Mouse (Mus musculus): ENCODE results near the gene Wnt4. TPM values are rescaled to one million over a fixed set of nuclear protein-coding genes. Genes with fewer than 3 reads are reported as not detected.

The Wnt4 gene
- polyA plus RNA-seq, 1 experiment from 2014 or later = 6.9 TPM

DNA sequence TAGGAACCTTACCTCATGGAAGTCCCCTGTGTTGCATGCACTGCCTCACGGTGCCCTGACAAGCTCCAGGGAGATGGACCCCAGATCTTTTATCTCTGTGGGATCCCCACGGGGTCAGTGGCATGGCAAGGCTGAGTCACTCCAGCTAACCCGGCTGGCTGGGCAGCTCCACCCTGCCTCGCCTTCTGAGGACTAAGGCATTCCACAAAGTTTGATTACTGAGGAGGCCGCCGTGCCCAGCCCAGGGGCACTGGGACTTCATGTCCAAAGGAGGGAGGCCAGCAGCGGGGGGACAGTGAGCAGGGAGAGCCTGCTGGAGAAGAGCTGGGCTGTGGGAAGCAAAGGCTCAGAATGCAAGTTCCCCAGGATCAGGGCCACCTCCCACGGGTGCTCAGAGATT, 21.7 kb upstream of the Wnt4 start:
- peaks cover 2% of the 10 kb centered on the region; the same call in 1 of the 2 replicates for H3K9me3 ChIP-seq
- no peaks in the 10 kb centered on the region for H3K36me3 ChIP-seq
- H3K4me1 ChIP-seq (replicated peaks) = peaks cover 1% of the 10 kb centered on the region; the same call in 1 of the 2 replicates
- no peak overlapping the region for H3K4me3 ChIP-seq (replicated peaks)
- WGBS = 77% methylated on average over 8 of the region's 8 CpGs
- no peaks in the 10 kb centered on the region for H3K27me3 ChIP-seq
- no peak overlapping the region for H3K27ac ChIP-seq
- no peak overlapping the region for H3K9ac ChIP-seq (replicated peaks)
- H3K4me2 ChIP-seq = no peak overlapping the region
- ATAC-seq (ENCODE audit: insufficient number of reproducible peaks, insufficient read depth, low FRiP score, low TSS enrichment, low read depth) = no peak

DNA sequence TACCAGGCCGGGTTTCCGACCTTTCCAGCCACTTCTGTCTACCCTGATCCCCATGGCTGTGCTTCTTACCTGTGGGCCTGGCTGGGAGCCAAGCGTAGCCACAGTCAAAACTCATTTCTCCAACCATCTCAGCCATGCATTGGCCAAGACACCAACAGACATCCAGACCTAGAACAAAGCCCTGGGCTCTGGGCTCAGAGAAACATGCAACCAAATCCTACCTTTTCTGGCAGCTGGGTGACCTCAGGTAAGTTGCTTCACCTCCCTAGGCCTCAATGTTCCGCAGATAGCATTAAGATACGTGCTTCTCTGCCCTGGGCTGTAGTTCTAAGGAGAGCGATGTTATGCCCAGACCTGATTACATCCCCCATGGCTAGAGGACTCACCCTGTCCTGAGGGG, 15.5 kb upstream of the Wnt4 start:
- H3K9ac ChIP-seq (replicated peaks) = no peak overlapping the region

GRCm38 (mm10) chr4:137264066-137264465, 13.2 kb upstream of the Wnt4 start:
- H3K4me2 ChIP-seq = no peak overlapping the region
- no peak overlapping the region for H3K4me3 ChIP-seq (replicated peaks)
- H3K36me3 ChIP-seq = no peaks in the 10 kb centered on the region
- no peak overlapping the region for H3K27ac ChIP-seq
- H3K9me3 ChIP-seq = no peaks in the 10 kb centered on the region
- no peak for ATAC-seq (ENCODE audit: insufficient number of reproducible peaks, insufficient read depth, low FRiP score, low TSS enrichment, low read depth)
- peaks cover 16% of the 10 kb centered on the region for H3K4me1 ChIP-seq (replicated peaks)
- H3K9ac ChIP-seq (replicated peaks) = no peak overlapping the region
- 0 out of 2 replicates have a peak, but pooled peaks cover 8% of the 10 kb centered on the region for H3K27me3 ChIP-seq
- 82% methylated on average over 13 of the region's 13 CpGs for WGBS

More for the DNA sequence above, 15.5 kb upstream of the Wnt4 start:
- H3K27ac ChIP-seq = no peak overlapping the region
- H3K36me3 ChIP-seq = no peaks in the 10 kb centered on the region
- no peaks in the 10 kb centered on the region for H3K9me3 ChIP-seq
- H3K4me2 ChIP-seq = no peak overlapping the region
- peaks cover 16% of the 10 kb centered on the region for H3K4me1 ChIP-seq (replicated peaks)
- no peak overlapping the region for H3K4me3 ChIP-seq (replicated peaks)
- no peak for ATAC-seq (ENCODE audit: insufficient number of reproducible peaks, insufficient read depth, low FRiP score, low TSS enrichment, low read depth)
- no peaks in the 10 kb centered on the region for H3K27me3 ChIP-seq
- WGBS = 86% methylated on average over 6 of the region's 6 CpGs

DNA sequence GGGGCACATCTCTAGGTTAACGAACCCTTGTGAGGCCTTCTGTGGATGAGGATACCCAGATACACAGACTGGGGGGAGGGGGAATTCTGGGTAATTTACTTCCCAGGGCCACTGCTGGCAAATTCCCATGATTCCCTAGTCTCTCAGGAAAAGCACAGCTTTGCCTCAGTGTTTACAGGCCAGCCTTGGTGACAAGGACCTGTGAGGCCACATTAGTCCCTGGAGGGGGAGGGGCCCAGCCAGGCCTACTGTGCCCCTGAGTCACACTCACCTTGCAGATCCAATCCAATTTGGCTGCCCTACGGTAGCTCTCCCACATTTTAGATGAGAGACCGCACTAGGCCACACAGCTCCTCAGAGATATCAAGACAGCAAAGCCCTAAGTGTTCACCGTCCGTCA, 12.2 kb upstream of the Wnt4 start:
- H3K9me3 ChIP-seq = no peaks in the 10 kb centered on the region

GRCm38 (mm10) chr4:137268541-137268940, 8.7 kb upstream of the Wnt4 start:
- 79% methylated on average over 8 of the region's 8 CpGs for WGBS
- no peak for ATAC-seq (ENCODE audit: insufficient number of reproducible peaks, insufficient read depth, low FRiP score, low TSS enrichment, low read depth)
- peaks cover 12% of the 10 kb centered on the region; the same call in 1 of the 2 replicates for H3K27me3 ChIP-seq

More for the DNA sequence above, 12.2 kb upstream of the Wnt4 start:
- no peaks in the 10 kb centered on the region for H3K36me3 ChIP-seq
- H3K4me2 ChIP-seq = no peak overlapping the region
- ATAC-seq (ENCODE audit: insufficient number of reproducible peaks, insufficient read depth, low FRiP score, low TSS enrichment, low read depth) = no peak
- 77% methylated on average over 5 of the region's 5 CpGs for WGBS
- 0 out of 2 replicates have a peak, but pooled peaks cover 8% of the 10 kb centered on the region for H3K27me3 ChIP-seq
- peaks cover 16% of the 10 kb centered on the region for H3K4me1 ChIP-seq (replicated peaks)
- H3K9ac ChIP-seq (replicated peaks) = no peak overlapping the region
- no peak overlapping the region for H3K27ac ChIP-seq
- no peak overlapping the region for H3K4me3 ChIP-seq (replicated peaks)

GRCm38 (mm10) chr4:137271856-137272255, 5.4 kb upstream of the Wnt4 start:
- Histone ChIP-seq H3K4me3 (replicated peaks) (no peak overlapping the region), H3K4me1 (replicated peaks) (no peaks in the 10 kb centered on the region; the same call in 1 of the 2 replicates), H3K27me3 (peaks cover 44% of the 10 kb centered on the region), H3K36me3 (no peaks in the 10 kb centered on the region), H3K4me2 (no peak overlapping the region), H3K9ac (replicated peaks) (no peak overlapping the region), H3K27ac (no peak overlapping the region), H3K9me3 (no peaks in the 10 kb centered on the region)
- no peak for ATAC-seq (ENCODE audit: insufficient number of reproducible peaks, insufficient read depth, low FRiP score, low TSS enrichment, low read depth)
- WGBS = 81% methylated on average over 8 of the region's 8 CpGs

More at GRCm38 (mm10) chr4:137268541-137268940, 8.7 kb upstream of the Wnt4 start:
- peaks cover 16% of the 10 kb centered on the region for H3K4me1 ChIP-seq (replicated peaks)
- no peaks in the 10 kb centered on the region for H3K36me3 ChIP-seq
- no peak overlapping the region for H3K9ac ChIP-seq (replicated peaks)
- no peaks in the 10 kb centered on the region for H3K9me3 ChIP-seq
- H3K4me3 ChIP-seq (replicated peaks) = no peak overlapping the region
- H3K27ac ChIP-seq = no peak overlapping the region
- no peak overlapping the region for H3K4me2 ChIP-seq

GRCm38 (mm10) chr4:137274304-137274703, 3.0 kb upstream of the Wnt4 start:
- peaks cover 59% of the 10 kb centered on the region for H3K27me3 ChIP-seq
- ATAC-seq (ENCODE audit: insufficient number of reproducible peaks, insufficient read depth, low FRiP score, low TSS enrichment, low read depth) = no peak
- H3K27ac ChIP-seq = no peak overlapping the region

DNA sequence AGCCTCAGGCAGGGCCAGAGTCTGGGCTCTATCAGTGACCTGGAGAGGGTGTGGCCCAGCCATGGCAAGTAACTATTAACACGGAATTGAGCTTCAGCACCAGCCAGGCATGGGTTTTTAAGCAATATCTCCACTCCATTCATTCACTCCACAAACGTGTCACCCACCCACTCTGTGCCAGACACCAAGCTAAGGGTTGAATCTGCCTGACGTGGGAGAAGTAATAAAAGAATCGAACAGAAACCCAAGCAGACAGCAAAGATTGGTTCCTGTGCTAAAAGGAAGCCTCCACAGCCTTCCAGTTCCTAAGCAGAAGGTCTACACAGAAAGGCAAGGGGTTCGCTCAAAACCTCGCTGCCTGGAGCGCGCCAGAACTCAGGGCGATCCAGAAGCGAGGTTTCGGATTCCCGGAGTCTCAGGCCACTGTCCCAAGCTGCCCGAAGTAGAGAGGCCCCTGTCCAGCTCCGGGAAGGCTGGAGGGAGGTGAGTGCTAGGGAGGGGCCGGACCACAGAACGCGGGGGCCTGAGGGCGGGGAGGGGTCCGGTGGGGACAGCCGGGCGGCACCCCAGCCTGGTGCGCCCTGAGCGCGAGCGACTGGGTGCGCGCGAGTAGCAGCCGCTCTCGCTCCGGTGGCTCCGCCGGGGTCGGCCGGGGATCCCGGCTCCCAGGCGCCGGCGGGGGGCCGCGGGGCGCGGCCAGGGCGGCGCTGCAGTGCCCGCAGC, 685 bp upstream of the Wnt4 start:
- no peaks in the 10 kb centered on the region for H3K9me3 ChIP-seq
- peaks cover 82% of the 10 kb centered on the region for H3K27me3 ChIP-seq
- H3K9ac ChIP-seq (replicated peaks) = peak overlapping the region; percentile 63
- WGBS = 2% methylated on average over 46 of the region's 46 CpGs
- H3K36me3 ChIP-seq = no peaks in the 10 kb centered on the region
- peak overlapping the region; percentile 59 for H3K4me3 ChIP-seq (replicated peaks)
- H3K4me1 ChIP-seq (replicated peaks) = peaks cover 15% of the 10 kb centered on the region
- peak overlapping the region; percentile 93 for H3K4me2 ChIP-seq
- no peak overlapping the region for H3K27ac ChIP-seq
- peak; percentile 11; the same call in 1 of the 2 replicates for ATAC-seq (ENCODE audit: insufficient number of reproducible peaks, insufficient read depth, low FRiP score, low TSS enrichment, low read depth)

More at GRCm38 (mm10) chr4:137274304-137274703, 3.0 kb upstream of the Wnt4 start:
- no peaks in the 10 kb centered on the region for H3K36me3 ChIP-seq
- no peak overlapping the region for H3K9ac ChIP-seq (replicated peaks)
- WGBS = 33% methylated on average over 6 of the region's 6 CpGs
- no peaks in the 10 kb centered on the region for H3K9me3 ChIP-seq
- H3K4me2 ChIP-seq = no peak overlapping the region
- H3K4me1 ChIP-seq (replicated peaks) = peaks cover 15% of the 10 kb centered on the region
- H3K4me3 ChIP-seq (replicated peaks) = no peak overlapping the region

- no peaks in the 10 kb centered on the region for H3K9me3 ChIP-seq
- no peaks in the 10 kb centered on the region for H3K36me3 ChIP-seq
- H3K27me3 ChIP-seq = peaks cover 93% of the 10 kb centered on the region
- no peak for ATAC-seq (ENCODE audit: insufficient number of reproducible peaks, insufficient read depth, low FRiP score, low TSS enrichment, low read depth)
- 0 out of 2 replicates have a peak overlapping the region, but pooled peaks have one; percentile 35 for H3K27ac ChIP-seq
- peak overlapping the region; percentile 60 for H3K9ac ChIP-seq (replicated peaks)
- H3K4me1 ChIP-seq (replicated peaks) = peaks cover 18% of the 10 kb centered on the region
- H3K4me3 ChIP-seq (replicated peaks) = peak overlapping the region; percentile 59
- peak overlapping the region; percentile 93 for H3K4me2 ChIP-seq
- WGBS = under 1% methylated on average over 51 of the region's 71 CpGs
Measured at GRCm38 (mm10) chr4:137277600-137278143, 383 bp downstream of the Wnt4 start.

GRCm38 (mm10) chr4:137278144-137279040, 1.1 kb downstream of the Wnt4 start:
- 3% methylated on average over 22 of the region's 22 CpGs for WGBS
- no peaks in the 10 kb centered on the region for H3K9me3 ChIP-seq
- H3K36me3 ChIP-seq = no peaks in the 10 kb centered on the region
- ATAC-seq (ENCODE audit: insufficient number of reproducible peaks, insufficient read depth, low FRiP score, low TSS enrichment, low read depth) = no peak
- peak overlapping the region; percentile 60 for H3K9ac ChIP-seq (replicated peaks)
- H3K4me3 ChIP-seq (replicated peaks) = peak overlapping the region; percentile 59
- peak overlapping the region; percentile 93 for H3K4me2 ChIP-seq
- H3K27me3 ChIP-seq = peaks cover 97% of the 10 kb centered on the region
- no peak overlapping the region for H3K27ac ChIP-seq
- peaks cover 18% of the 10 kb centered on the region for H3K4me1 ChIP-seq (replicated peaks)

DNA sequence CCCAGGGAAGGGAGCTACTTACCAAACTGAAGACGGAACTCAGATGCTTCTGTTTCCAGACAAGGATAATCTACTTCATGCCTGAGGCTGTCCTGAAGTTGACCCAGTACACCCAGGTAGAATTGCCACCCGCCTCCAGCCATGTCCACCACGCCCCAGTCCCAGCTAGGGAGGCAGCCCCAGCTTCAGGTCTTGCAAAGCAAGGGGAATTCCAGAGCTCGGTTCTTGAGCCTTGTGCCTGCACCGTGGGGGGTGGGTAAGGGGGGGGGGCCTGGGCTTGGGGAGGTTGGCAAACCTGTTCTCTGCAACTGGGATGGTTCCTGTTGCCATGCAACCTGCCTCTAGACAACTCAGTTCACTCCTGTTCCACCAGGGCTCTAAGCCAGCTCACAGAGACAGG, 2.1 kb downstream of the Wnt4 start:
- Histone ChIP-seq H3K36me3 (no peaks in the 10 kb centered on the region), H3K9me3 (no peaks in the 10 kb centered on the region), H3K27ac (no peak overlapping the region), H3K4me2 (0 out of 2 replicates have a peak overlapping the region, but pooled peaks have one; percentile 13), H3K4me3 (replicated peaks) (0 out of 2 replicates have a peak overlapping the region, but pooled peaks have one; percentile 11), H3K27me3 (peaks cover 97% of the 10 kb centered on the region), H3K4me1 (replicated peaks) (peaks cover 18% of the 10 kb centered on the region), H3K9ac (replicated peaks) (no peak overlapping the region)
- ATAC-seq (ENCODE audit: insufficient number of reproducible peaks, insufficient read depth, low FRiP score, low TSS enrichment, low read depth) = no peak
- WGBS = 16% methylated on average over 5 of the region's 5 CpGs

Measured in limb, embryonic 12.5 days (tissue).